In the genomic region with DNA sequence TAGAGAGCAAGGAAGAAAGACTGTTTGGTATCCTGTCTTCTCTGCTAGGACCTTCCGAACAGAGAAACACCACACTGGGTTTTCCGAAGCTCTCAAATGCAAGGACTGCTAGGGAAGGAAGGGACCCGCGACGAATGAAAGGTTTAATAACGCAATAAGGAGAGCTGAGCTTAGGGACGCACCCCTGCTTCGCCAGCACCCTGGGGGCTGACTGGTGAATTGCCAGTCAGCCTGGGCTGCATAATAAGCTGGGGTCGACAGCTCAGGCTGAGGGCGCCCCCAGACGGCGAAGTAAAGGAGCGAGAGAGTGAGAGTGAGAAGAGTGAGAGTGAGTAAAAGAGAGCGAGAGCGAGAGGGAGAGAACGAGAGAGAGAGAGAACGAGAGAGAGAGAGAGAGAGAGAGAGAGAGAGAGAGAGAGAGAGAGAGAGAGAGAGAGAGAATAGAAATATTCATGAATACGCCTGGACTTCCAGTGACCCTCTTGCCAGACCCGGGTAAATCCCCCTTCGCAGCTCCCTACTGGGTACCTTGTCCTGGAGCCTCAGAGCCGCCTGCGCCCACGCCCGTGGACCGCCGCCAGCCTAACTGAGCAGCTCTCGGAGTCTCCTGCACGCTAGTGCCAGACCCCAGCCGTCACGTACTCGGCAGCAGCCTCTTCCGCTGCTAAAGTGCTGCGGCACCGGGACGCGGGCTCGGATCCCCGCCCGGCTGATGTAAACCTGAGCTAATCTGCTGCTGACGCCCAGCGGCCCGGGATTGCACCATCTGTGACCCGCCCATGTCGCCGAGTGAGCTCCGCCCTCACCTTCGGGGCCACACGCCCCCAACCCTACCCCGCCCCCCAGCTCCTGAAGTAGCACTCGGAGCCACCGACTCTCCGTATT, we compare ENCODE assay signal across 8 mouse cellular contexts. TPM values are rescaled to one million over a fixed set of nuclear protein-coding genes. Genes with fewer than 3 reads are reported as not detected.
DNase-seq lines count a peak whose midpoint lies in the region; ATAC-seq and TF ChIP-seq lines count a peak whose summit lies in the region.

TSS of gene Trib3 (minus strand) at position 704 of the 885 bp plus-strand sequence.

- intact Hi-C loops in heart, postnatal 36 days (cut with DNase I): loop anchor here (2.0 kb wide), 1 partner anchor 19 kb away; no protein-coding TSS in a partner anchor

- H3K4me2 ChIP-seq in forebrain, embryonic 16.5 days (ENCODE audit: low read length): peak within 1 kb of the TSS; percentile 84

- H3K9ac ChIP-seq in MEL (ENCODE audit: control insufficient read depth, low read depth, low read length, poor library complexity, severe bottlenecking): peak within 1 kb of the TSS; percentile 98
- H3K9ac ChIP-seq in forebrain, embryonic 16.5 days (replicated peaks; ENCODE audit: low read depth, low read length): peak within 1 kb of the TSS; percentile 61

- ATAC-seq in forebrain, embryonic 16.5 days: peak; percentile 80

- peak within 1 kb of the TSS; percentile 99 for H3K27ac ChIP-seq in MEL (ENCODE audit: control insufficient read depth, low read depth, low read length)
- H3K27ac ChIP-seq in forebrain, embryonic 16.5 days (ENCODE audit: low read length): no peak within 1 kb of the TSS

- WGBS in forebrain, embryonic 16.5 days: under 1% methylated on average over 47 of the region's 52 CpGs

- peak in 1 of 2 experiments; percentile 67; a peak in 1 of 4 replicates for TF ChIP-seq EP300 in MEL (IDR thresholded peaks at IDR 0.05; ENCODE audit: low read depth in 1 of 2, low read length in 2 of 2)

- H3K79me2 ChIP-seq in MEL (ENCODE audit: control insufficient read depth, insufficient read depth, low read length, poor library complexity): peaks cover 34% of the 10 kb centered on the region

- peaks cover 19 to 57% of the 10 kb centered on the region in 2 experiments for H3K4me1 ChIP-seq in MEL (ENCODE audit: control insufficient read depth in 1 of 2, insufficient read depth in 2 of 2, low read length in 2 of 2)
- peaks cover 7% of the 10 kb centered on the region for H3K4me1 ChIP-seq in forebrain, embryonic 16.5 days (replicated peaks; ENCODE audit: control insufficient read depth, insufficient read depth, low read length)

- TF ChIP-seq CTCF in MEL (IDR thresholded peaks at IDR 0.05 in 2 of 3, conservative IDR thresholded peaks at IDR 0.05 in 1 of 3; ENCODE audit: control insufficient read depth in 1 of 3, insufficient read depth in 1 of 3, low read depth in 2 of 3, low read length in 3 of 3, poor library complexity in 1 of 3, severe bottlenecking in 1 of 3): peak; percentile 58 to 89 (median 81)

- H3K27me3 ChIP-seq in MEL (ENCODE audit: control insufficient read depth in 1 of 2, insufficient read depth in 2 of 2, low read length in 2 of 2): no peaks in the 10 kb centered on the region
- H3K27me3 ChIP-seq in forebrain, embryonic 16.5 days (replicated peaks; ENCODE audit: control insufficient read depth, insufficient read depth, low read length): peaks cover 2% of the 10 kb centered on the region

- H3K9me3 ChIP-seq in MEL (replicated peaks; ENCODE audit: insufficient read depth, low read length): no peaks in the 10 kb centered on the region
- no peaks in the 10 kb centered on the region for H3K9me3 ChIP-seq in forebrain, embryonic 16.5 days (ENCODE audit: control insufficient read depth, low read length)

- peak; percentile 79 for TF ChIP-seq RAD21 in MEL (IDR thresholded peaks at IDR 0.05; ENCODE audit: low read depth, low read length)

- TF ChIP-seq POLR2A in MEL (IDR thresholded peaks at IDR 0.05; ENCODE audit: control insufficient read depth in 1 of 2, insufficient read depth in 1 of 2, low read depth in 1 of 2, low read length in 2 of 2, poor library complexity in 1 of 2): peak; percentile 82 to 88

- peak within 1 kb of the TSS; percentile 91 for H3K4me3 ChIP-seq in MEL (ENCODE audit: control insufficient read depth in 1 of 2, insufficient read depth in 1 of 2, low read depth in 2 of 2, low read length in 2 of 2)
- peak within 1 kb of the TSS; percentile 57 for H3K4me3 ChIP-seq in forebrain, embryonic 16.5 days (replicated peaks; ENCODE audit: low read length)

- H3K36me3 ChIP-seq in MEL (ENCODE audit: control insufficient read depth in 1 of 2, insufficient read depth in 2 of 2, low read length in 2 of 2): peaks cover 19 to 62% of the 10 kb centered on the region in 2 experiments; a peak in 3 of 4 replicates
- no peaks in the 10 kb centered on the region for H3K36me3 ChIP-seq in forebrain, embryonic 16.5 days (ENCODE audit: control insufficient read depth, insufficient read depth)

- DNase-seq in MEL (ENCODE audit: low read depth, low spot score): peak; percentile 95
- peak; percentile 78 for DNase-seq in cerebellum, adult 11-12 months
- peak; percentile 81 for DNase-seq in heart, postnatal 36 days
- DNase-seq in layer of hippocampus, adult 9-11 months: peak; percentile 56
- DNase-seq in lung, postnatal 14 days: peak; percentile 83
- peak; percentile 80 for DNase-seq in ovary, postnatal 36 days (ENCODE audit: low spot score)
- peak; percentile 91 for DNase-seq in thymus, postnatal 14 days

TF ChIP-seq in MEL, 35 proteins besides CTCF, POLR2A, EP300 and RAD21:
- peak; percentile 94 for TF ChIP-seq JUND (IDR thresholded peaks at IDR 0.05; ENCODE audit: low read depth, low read length)
- TF ChIP-seq MAFK (IDR thresholded peaks at IDR 0.05; ENCODE audit: borderline replicate concordance, low read depth, low read length): no peak
- peak; percentile 74 for TF ChIP-seq ZMIZ1 (IDR thresholded peaks at IDR 0.05; ENCODE audit: low read depth, low read length)
- TF ChIP-seq BHLHE40 (IDR thresholded peaks at IDR 0.05; ENCODE audit: borderline replicate concordance, low read depth, low read length): 0 out of 2 replicates have a peak, but pooled peaks have one; percentile 20
- no peak for TF ChIP-seq TAL1 (IDR thresholded peaks at IDR 0.05; ENCODE audit: low read length)
- no peak for TF ChIP-seq MYB (IDR thresholded peaks at IDR 0.05; ENCODE audit: low read depth, low read length)
- TF ChIP-seq TCF12 (IDR thresholded peaks at IDR 0.05; ENCODE audit: low read depth, low read length): peak; percentile 61
- peak; percentile 63; the same call in 1 of the 2 replicates for TF ChIP-seq TBP (IDR thresholded peaks at IDR 0.05; ENCODE audit: low read depth, low read length)
- peak; percentile 34; the same call in 1 of the 2 replicates for TF ChIP-seq USF1 (IDR thresholded peaks at IDR 0.05; ENCODE audit: low read depth, low read length)
- TF ChIP-seq ZKSCAN1 (IDR thresholded peaks at IDR 0.05; ENCODE audit: low read depth, low read length): no peak
- no peak for TF ChIP-seq RCOR1 (IDR thresholded peaks at IDR 0.05; ENCODE audit: low read depth, low read length)
- TF ChIP-seq USF2 (IDR thresholded peaks at IDR 0.05; ENCODE audit: borderline replicate concordance in 1 of 2, insufficient read depth in 1 of 2, low read depth in 1 of 2, low read length in 2 of 2): no peak
- TF ChIP-seq KAT2A (conservative IDR thresholded peaks at IDR 0.05; ENCODE audit: low read depth, low read length): peak; percentile 48; the same call in 1 of the 2 replicates
- peak; percentile 82 for TF ChIP-seq MAZ (IDR thresholded peaks at IDR 0.05; ENCODE audit: low read depth, low read length)
- TF ChIP-seq UBTF (IDR thresholded peaks at IDR 0.05; ENCODE audit: borderline replicate concordance, insufficient read depth, low read depth, low read length): no peak
- TF ChIP-seq E2F4 (IDR thresholded peaks at IDR 0.05; ENCODE audit: borderline replicate concordance, low read depth, low read length): no peak
- no peak for TF ChIP-seq GABPA (IDR thresholded peaks at IDR 0.05; ENCODE audit: low read depth, low read length)
- peak; percentile 40; the same call in 1 of the 2 replicates for TF ChIP-seq POLR2AphosphoS5 (IDR thresholded peaks at IDR 0.05; ENCODE audit: borderline replicate concordance, low read depth, low read length)
- TF ChIP-seq CHD2 (IDR thresholded peaks at IDR 0.05; ENCODE audit: low read length): no peak
- peak; percentile 91 for TF ChIP-seq POLR2AphosphoS2 (IDR thresholded peaks at IDR 0.05; ENCODE audit: low read length)
- peak; percentile 56; the same call in 1 of the 2 replicates for TF ChIP-seq CHD1 (IDR thresholded peaks at IDR 0.05; ENCODE audit: low read depth, low read length)
- TF ChIP-seq SIN3A (IDR thresholded peaks at IDR 0.05; ENCODE audit: low read length): peak; percentile 34
- peak; percentile 69; the same call in 1 of the 2 replicates for TF ChIP-seq MXI1 (IDR thresholded peaks at IDR 0.05; ENCODE audit: low read depth, low read length)
- TF ChIP-seq HCFC1 (IDR thresholded peaks at IDR 0.05; ENCODE audit: low read depth, low read length): peak; percentile 63; the same call in 1 of the 2 replicates
- peak; percentile 67 for TF ChIP-seq SMC3 (IDR thresholded peaks at IDR 0.05; ENCODE audit: low read depth, low read length)
- TF ChIP-seq ETS1 (IDR thresholded peaks at IDR 0.05; ENCODE audit: low read depth, low read length): peak; percentile 77
- TF ChIP-seq GATA1 (IDR thresholded peaks at IDR 0.05; ENCODE audit: low read depth, low read length): no peak
- peak; percentile 37; the same call in 1 of the 2 replicates for TF ChIP-seq ELF1 (IDR thresholded peaks at IDR 0.05; ENCODE audit: low read depth, low read length)
- peak; percentile 14 for TF ChIP-seq MAX (IDR thresholded peaks at IDR 0.05; ENCODE audit: low read length)
- peak; percentile 83 for TF ChIP-seq NELFE (IDR thresholded peaks at IDR 0.05; ENCODE audit: low read depth, low read length)
- TF ChIP-seq ZC3H11A (IDR thresholded peaks at IDR 0.05; ENCODE audit: low read depth, low read length): peak; percentile 50
- 0 out of 2 replicates have a peak, but pooled peaks have one; percentile 14 for TF ChIP-seq NRF1 (IDR thresholded peaks at IDR 0.05; ENCODE audit: insufficient read depth, low read depth, low read length, poor library complexity, severe bottlenecking)
- TF ChIP-seq MEF2A (IDR thresholded peaks at IDR 0.05; ENCODE audit: extremely low read depth, insufficient replicate concordance, low read depth, low read length, poor library complexity, severe bottlenecking): no peak
- TF ChIP-seq ZNF384 (IDR thresholded peaks at IDR 0.05; ENCODE audit: low read depth, low read length): peak; percentile 16; the same call in 1 of the 2 replicates
- 0 out of 2 replicates have a peak, but pooled peaks have one; percentile 61 for TF ChIP-seq MYC (IDR thresholded peaks at IDR 0.05; ENCODE audit: low read depth, low read length)

RNA-seq across cellular contexts. Expression of gene Trib3, which starts in this region (rescaled TPM):
- total RNA-seq in MEL (2012; rRNA removed): 6.1 and 62.9 TPM in 2 replicates
- 10 to 100 TPM in 1 of 2 experiments, not detected in 1; 34.9 TPM for polyA plus RNA-seq in MEL (2012; ENCODE audit: insufficient read depth in 1 of 2, insufficient read length in 2 of 2, low read depth in 1 of 2, low replicate concordance in 2 of 2, missing spikeins in 1 of 2)
- 0.78 and 1.9 TPM in 2 replicates for polyA plus RNA-seq in forebrain, embryonic 16.5 days (2015; fragmentation: Nextera tagmentation; extraction: Ambion mirVana)
- 1 to 10 TPM; 3.6 to 3.8 TPM for total RNA-seq in heart, postnatal 36 days (2021)
